Mouse (Mus musculus) limb, embryonic 14.5 days (tissue): ENCODE measurements around the gene Syn2. TPM values are rescaled to one million over a fixed set of nuclear protein-coding genes. Genes with fewer than 3 reads are reported as not detected.

Experiments used
- ATAC-seq: fragments of 200-750 bp; cut with Nextera tagmentation; 2 replicates; pipeline ENCODE4 v1.8.0; 2017; ENCODE audit warnings: low read depth, moderate number of reproducible peaks, moderate TSS enrichment; ENCODE audit not compliant: low FRiP score
- DNase-seq: peaks from one replicate; pipeline ENCODE4 v3.0.0-alpha.2; 2015; ENCODE audit warnings: low spot score
- H3K27ac ChIP-seq: fragments of 300-500 bp; sonication (generic); replicated peaks from 2 replicates; pipeline ENCODE4 v1.5.1; 2014; ENCODE audit warnings: low read depth, mild to moderate bottlenecking, low read length, moderate library complexity, mixed read lengths
- H3K27me3 ChIP-seq: fragments of 300-500 bp; sonication (generic); 2 replicates; pipeline ENCODE4 v1.6.1; 2014; ENCODE audit warnings: low read length, mixed read lengths; ENCODE audit not compliant: control insufficient read depth, insufficient read depth
- H3K36me3 ChIP-seq: fragments of 300-500 bp; sonication (generic); 2 replicates; pipeline ENCODE4 v1.6.1; 2014; ENCODE audit warnings: mild to moderate bottlenecking, low read length, moderate library complexity, mixed read lengths; ENCODE audit not compliant: control insufficient read depth, insufficient read depth
- H3K4me1 ChIP-seq: fragments of 300-500 bp; sonication (generic); 2 replicates; pipeline ENCODE4 v1.6.1; 2014; ENCODE audit warnings: antibody characterized with exemption, low read length, mixed read lengths; ENCODE audit not compliant: control insufficient read depth, insufficient read depth
- H3K4me2 ChIP-seq: fragments of 300-500 bp; sonication (generic); replicated peaks from 2 replicates; pipeline ENCODE4 v1.6.1; 2014; ENCODE audit warnings: low read depth, mild to moderate bottlenecking, low read length, moderate library complexity; ENCODE audit not compliant: severe bottlenecking
- H3K4me3 ChIP-seq: fragments of 300-500 bp; sonication (generic); replicated peaks from 2 replicates; pipeline ENCODE4 v1.5.1; 2014; ENCODE audit warnings: low read length
- H3K9ac ChIP-seq: fragments of 300-500 bp; sonication (generic); 2 replicates; pipeline ENCODE4 v1.6.1; 2014; ENCODE audit warnings: mild to moderate bottlenecking, low read depth, low read length, moderate library complexity; ENCODE audit not compliant: severe bottlenecking
- H3K9me3 ChIP-seq: fragments of 300-500 bp; sonication (generic); 2 replicates; pipeline ENCODE4 v1.6.1; 2016; ENCODE audit warnings: low read length; ENCODE audit not compliant: control insufficient read depth
- POLR2A ChIP-seq: fragments of 200-500 bp; IDR thresholded peaks from 2 replicates; pipeline ENCODE4 v1.8.0; 2012; ENCODE audit warnings: inconsistent platforms, mild to moderate bottlenecking, moderate library complexity, borderline replicate concordance; ENCODE audit not compliant: insufficient read depth, insufficient read length; ENCODE audit errors: extremely low read depth
- WGBS: fragments of 180-500 bp; shearing (Covaris S2); extraction: QIAGEN DNeasy Blood & Tissue Kit; methylation state at CpG from one replicate; pipeline ENCODE4 v1.1.7; 2014; 5-methylcytosine and 5-hydroxymethylcytosine counted together
- polyA plus RNA-seq, 2 experiments: library from polyadenylated mRNA; depleted of rRNA in 1 of 2; stranded (reverse) in 1 of 2; unstranded in 1 of 2; fragments of >200 nt; fragmentation: Nextera tagmentation in 1 of 2; extraction: Ambion mirVana in 1 of 2; gene quantifications; 2 replicates each; pipeline versions ENCODE4 v1.2.1 to v1.2.3; 2012 to 2014

Gene Syn2
- polyA plus RNA-seq, 2 experiments = 0.91 to 1.6 TPM

DNA sequence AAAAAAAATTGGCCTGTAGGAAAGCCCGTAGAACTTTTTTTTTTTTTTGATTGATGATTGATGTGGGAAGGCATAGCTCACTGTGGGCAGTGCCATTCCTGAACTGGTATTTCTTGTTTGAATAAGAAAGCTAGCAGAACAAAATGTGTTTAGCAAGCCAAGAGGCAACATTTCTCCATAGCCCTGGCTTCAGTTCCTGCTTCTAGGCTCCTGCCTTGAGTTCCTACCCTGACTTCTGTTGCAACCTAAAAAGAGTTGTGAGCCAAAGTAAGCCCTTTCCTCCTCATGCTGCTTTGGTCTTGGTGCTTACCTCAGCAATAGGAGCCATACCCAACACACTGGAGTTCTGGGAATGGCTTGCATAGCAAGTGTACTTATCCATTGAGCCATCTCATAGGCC lies 23.3 kb upstream of the Syn2 start:
- WGBS = 70% methylated on average over 1 of the region's 1 CpGs
- ATAC-seq (no peak), DNase-seq (no peak)
- H3K27ac ChIP-seq = no peak overlapping the region
- H3K4me3 ChIP-seq = no peak overlapping the region
- H3K4me2 ChIP-seq = no peak overlapping the region
- TF ChIP-seq POLR2A = no peak
- H3K9me3 ChIP-seq = no peaks in the 10 kb centered on the region
- no peaks in the 10 kb centered on the region for H3K4me1 ChIP-seq
- H3K27me3 ChIP-seq = no peaks in the 10 kb centered on the region
- H3K36me3 ChIP-seq = no peaks in the 10 kb centered on the region
- no peak overlapping the region for H3K9ac ChIP-seq

DNA sequence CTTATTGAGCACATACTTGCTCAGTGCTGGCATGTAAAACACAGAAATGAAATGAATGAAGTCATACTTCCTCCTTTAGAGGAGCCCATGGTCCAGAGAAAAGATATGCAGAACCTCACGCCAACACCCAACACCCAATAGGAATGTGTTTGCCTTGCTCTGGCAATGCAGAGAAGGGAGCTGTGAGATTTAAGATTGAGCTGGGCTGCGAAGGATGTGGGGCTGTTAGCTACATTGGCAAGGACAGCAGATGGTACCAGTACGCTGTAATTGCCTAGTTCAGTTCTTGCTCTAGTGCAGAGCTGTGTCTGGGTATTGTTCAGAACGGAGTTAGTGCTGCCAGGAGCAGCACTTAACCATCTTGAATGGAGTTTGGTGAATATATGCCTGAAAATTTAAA lies 12.5 kb upstream of the Syn2 start:
- no peak for TF ChIP-seq POLR2A
- no peak overlapping the region for H3K4me3 ChIP-seq
- no peaks in the 10 kb centered on the region for H3K9me3 ChIP-seq
- no peaks in the 10 kb centered on the region for H3K27me3 ChIP-seq
- no peak for ATAC-seq
- no peak overlapping the region for H3K27ac ChIP-seq
- peaks cover 4% of the 10 kb centered on the region; the same call in 1 of the 2 replicates for H3K4me1 ChIP-seq
- no peak overlapping the region for H3K9ac ChIP-seq
- 84% methylated on average over 4 of the region's 4 CpGs for WGBS
- no peaks in the 10 kb centered on the region for H3K36me3 ChIP-seq
- no peak overlapping the region for H3K4me2 ChIP-seq
- no peak for DNase-seq

DNA sequence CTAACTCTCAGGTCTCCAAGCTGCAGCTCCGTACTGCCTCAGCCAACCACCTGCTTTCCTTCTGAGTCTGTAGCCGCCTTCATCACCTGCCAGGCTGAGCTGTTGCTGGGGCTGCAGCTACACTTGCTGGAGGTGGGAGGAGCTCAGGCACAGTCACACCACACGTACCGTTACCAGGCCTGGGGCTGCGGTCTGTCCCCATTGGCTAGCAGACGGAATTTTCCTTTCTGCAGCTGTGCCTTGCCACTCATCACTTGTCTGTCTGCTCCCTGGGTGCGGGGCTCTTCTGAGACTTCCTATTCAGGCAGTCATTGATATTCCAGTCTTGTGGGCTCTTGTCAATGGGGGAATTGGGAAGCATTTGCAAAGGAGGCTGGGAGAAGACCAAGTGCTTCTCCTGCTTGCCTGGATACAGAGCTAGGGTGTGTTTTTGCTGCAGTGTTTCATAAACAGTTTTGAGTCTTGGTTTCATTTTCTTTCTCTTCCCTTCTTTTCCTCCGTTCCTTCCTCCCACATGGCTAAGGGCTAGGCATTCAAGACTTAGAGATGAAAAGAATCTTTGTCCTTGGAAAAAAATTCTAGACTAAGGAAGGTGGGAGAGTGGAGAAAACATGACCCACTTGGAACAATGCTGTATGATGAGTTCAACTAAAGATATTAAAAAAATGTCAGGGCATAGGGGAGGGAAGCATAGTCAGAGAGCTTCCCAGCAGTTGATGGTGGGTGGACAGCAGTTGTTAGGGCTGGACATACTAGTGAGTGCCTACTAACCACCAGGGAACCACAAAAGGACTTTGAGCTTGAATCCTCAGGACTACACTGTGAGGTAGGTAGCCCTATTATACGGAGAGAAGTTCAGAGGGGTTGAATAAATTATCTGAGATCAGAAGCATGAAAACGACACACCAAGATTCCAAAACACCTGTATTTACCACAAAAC lies 11.2 kb upstream of the Syn2 start:
- no peaks in the 10 kb centered on the region for H3K9me3 ChIP-seq
- no peak overlapping the region for H3K27ac ChIP-seq
- H3K27me3 ChIP-seq = no peaks in the 10 kb centered on the region
- ATAC-seq = peak; percentile 78
- peaks cover 4% of the 10 kb centered on the region; the same call in 1 of the 2 replicates for H3K4me1 ChIP-seq
- H3K4me2 ChIP-seq = no peak overlapping the region
- H3K4me3 ChIP-seq = no peak overlapping the region
- WGBS = 29% methylated on average over 10 of the region's 10 CpGs
- H3K9ac ChIP-seq = no peak overlapping the region
- no peak for TF ChIP-seq POLR2A
- no peaks in the 10 kb centered on the region for H3K36me3 ChIP-seq
- peak; percentile 35 for DNase-seq

DNA sequence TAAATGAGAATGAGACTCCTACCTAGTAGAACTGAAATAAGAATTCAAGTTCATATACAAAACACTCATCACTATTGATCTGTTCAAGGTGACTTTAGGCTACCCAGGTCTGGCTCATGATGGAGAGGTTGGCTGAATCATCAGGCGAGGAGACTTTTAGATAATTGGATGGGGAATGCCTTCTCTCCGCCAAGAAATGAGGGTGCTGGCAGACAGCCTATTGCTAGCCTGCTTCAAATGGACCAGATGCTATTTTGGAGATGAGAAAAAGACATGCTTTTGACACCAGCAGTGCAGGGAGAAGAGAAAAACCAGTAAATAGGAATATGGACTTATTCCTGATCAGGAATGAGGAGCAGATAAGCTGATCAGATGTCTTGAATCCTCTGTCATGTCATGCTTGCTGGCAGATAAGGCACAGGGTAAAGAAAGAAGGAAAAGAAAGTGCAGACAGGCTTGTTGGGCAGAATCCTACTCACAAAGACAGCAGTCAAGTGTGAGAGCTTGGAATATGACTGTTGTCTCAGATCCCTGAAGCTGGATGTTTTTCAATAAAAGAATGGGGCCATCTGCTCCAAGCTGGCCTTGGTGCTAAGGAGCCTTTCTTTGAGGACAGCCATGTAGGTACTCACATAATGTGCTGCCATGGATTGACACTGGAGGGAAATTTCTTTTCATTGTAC lies 9.9 kb upstream of the Syn2 start:
- no peaks in the 10 kb centered on the region for H3K9me3 ChIP-seq
- WGBS = 80% methylated on average over 2 of the region's 2 CpGs
- H3K4me3 ChIP-seq = no peak overlapping the region
- DNase-seq (no peak), ATAC-seq (no peak)
- H3K4me2 ChIP-seq = no peak overlapping the region
- no peak for TF ChIP-seq POLR2A
- H3K4me1 ChIP-seq = peaks cover 4% of the 10 kb centered on the region; the same call in 1 of the 2 replicates
- H3K9ac ChIP-seq = no peak overlapping the region
- H3K27ac ChIP-seq = no peak overlapping the region
- H3K36me3 ChIP-seq = no peaks in the 10 kb centered on the region
- no peaks in the 10 kb centered on the region for H3K27me3 ChIP-seq

DNA sequence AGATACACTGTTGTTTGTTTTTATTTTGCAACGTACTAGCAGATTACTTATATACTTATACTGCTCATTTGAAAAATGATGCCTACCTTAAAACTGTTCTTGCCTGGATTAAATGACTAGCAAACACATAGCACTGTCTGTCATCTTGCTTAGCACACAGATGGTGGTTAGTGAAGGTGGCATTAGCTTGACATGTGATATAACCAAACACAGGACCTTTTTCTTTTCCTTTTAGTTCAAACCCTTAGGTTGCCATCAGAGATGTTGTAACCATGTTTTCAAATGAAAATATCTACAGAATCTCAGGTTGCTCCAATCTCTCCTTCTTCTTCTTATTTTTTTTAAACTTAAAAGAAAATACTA lies 9.4 kb upstream of the Syn2 start:
- H3K9ac ChIP-seq = no peak overlapping the region
- no peak overlapping the region for H3K27ac ChIP-seq
- peaks cover 4% of the 10 kb centered on the region; the same call in 1 of the 2 replicates for H3K4me1 ChIP-seq
- H3K4me3 ChIP-seq = no peak overlapping the region
- TF ChIP-seq POLR2A = no peak
- H3K4me2 ChIP-seq = no peak overlapping the region
- DNase-seq = no peak
- H3K36me3 ChIP-seq = no peaks in the 10 kb centered on the region
- ATAC-seq = no peak
- whole genome bisulfite sequencing = 75% methylated on average over 1 of the region's 1 CpGs
- no peaks in the 10 kb centered on the region for H3K27me3 ChIP-seq
- H3K9me3 ChIP-seq = no peaks in the 10 kb centered on the region
